Mouse (Mus musculus) natural killer cell, adult 2 months (primary cell): ENCODE measurements around the gene Nkd1.
A peak's percentile ranks its signal among the peaks of the same experiment; 100 is the strongest.

Experiments
- DNase-seq, 2 experiments: peaks; one replicate each; pipeline ENCODE4 v3.0.0; 2022; ENCODE audit warnings: low spot score in 2 of 2

Gene Nkd1

GRCm38 (mm10) chr8:88572941-88573645 lies 51.9 kb downstream of the Nkd1 start:
- no peak for DNase-seq

GRCm38 (mm10) chr8:88574975-88575374 lies 53.8 kb downstream of the Nkd1 start:
- DNase-seq, result no peak

GRCm38 (mm10) chr8:88576351-88577142 lies 55.4 kb downstream of the Nkd1 start:
- DNase-seq, result no peak

GRCm38 (mm10) chr8:88577666-88578065 lies 56.5 kb downstream of the Nkd1 start:
- no peak for DNase-seq

DNA sequence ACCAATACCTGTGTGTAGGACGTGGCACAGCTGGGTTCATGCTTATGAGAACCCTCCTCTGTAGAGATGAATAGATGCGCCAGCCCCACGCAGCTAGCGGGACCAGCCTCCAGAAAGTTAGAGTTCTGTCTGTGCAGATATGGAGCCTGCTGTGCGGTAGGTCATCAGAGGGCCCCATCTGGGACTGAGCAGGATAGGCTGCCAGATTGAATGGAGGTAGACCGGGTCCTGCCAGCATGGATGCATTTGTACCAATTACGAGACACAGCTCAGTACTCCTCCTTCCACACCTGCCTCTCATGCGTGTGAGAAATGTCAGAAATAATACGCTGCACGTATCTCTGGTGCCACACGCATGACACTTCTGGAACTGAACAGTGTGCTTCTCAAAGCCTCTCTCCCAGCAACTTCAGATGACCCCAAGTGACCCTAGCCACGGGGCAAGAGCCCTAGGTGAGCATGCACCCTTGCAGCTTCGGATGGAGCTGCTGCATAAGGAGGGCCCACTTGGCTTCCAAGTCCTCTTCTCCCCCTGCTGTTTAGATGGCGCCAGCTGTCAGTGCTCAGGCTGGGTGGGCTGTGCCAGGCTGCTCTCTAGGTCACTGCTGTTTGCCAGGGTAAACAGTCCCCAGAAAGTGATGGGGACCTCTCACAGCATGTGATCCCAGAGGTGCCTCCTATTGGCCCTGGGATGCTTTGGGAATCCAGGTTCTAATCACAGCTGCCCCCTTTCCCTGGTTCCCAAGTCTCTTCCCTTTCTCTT lies 57.4 kb downstream of the Nkd1 start:
- DNase-seq, result no peak

- DNase-seq, result no peak
These were observed 58.1 kb downstream of the Nkd1 start for GRCm38 (mm10) chr8:88579246-88579645.

GRCm38 (mm10) chr8:88579668-88580330 lies 58.6 kb downstream of the Nkd1 start:
- DNase-seq, result no peak

DNA sequence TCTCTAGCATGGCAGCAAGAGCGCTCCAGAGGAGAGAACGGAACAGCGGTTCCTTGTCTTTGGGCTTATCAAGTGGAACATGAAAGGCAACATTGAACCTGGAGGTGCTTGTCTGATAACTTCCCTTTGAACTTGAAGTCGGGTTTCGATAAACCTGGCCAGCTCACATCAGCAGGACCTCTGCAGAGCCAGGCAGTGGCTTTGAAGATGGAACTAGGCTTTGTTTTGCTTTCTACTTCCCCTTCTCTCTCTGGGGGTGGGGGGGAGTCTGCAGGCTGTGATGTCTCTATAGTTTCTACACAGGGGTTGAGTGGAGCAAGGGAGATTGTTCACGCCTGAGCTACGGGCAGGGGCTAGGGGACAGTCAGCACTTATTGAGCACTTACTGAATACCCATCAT lies 59.6 kb downstream of the Nkd1 start:
- DNase-seq, result peak in 1 of 2 experiments; percentile 39

- no peak for DNase-seq
These were observed 62.7 kb downstream of the Nkd1 start for GRCm38 (mm10) chr8:88583863-88584262.

- DNase-seq, result no peak
These were observed 67.2 kb downstream of the Nkd1 start for GRCm38 (mm10) chr8:88588205-88588889.

DNA sequence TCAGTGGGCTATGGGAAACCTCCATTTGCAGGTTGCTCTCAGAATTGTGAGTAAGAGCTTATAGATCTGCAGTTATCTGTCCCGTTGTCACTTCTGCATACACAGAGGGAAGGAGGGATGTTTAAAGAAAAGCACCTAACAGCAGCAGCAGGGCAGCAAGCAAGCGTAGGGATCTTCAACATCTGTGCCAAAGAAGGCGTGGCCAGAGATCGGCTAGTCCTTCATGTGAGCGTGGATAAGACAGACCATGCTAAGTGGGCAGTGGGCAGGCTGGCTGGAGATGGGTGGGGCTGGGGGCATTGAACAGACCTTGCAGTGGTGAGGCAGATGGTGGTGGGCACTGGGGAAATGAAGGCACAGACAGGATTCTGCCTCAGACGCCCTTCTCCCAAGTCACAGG lies 69.1 kb downstream of the Nkd1 start:
- DNase-seq, result no peak

DNA sequence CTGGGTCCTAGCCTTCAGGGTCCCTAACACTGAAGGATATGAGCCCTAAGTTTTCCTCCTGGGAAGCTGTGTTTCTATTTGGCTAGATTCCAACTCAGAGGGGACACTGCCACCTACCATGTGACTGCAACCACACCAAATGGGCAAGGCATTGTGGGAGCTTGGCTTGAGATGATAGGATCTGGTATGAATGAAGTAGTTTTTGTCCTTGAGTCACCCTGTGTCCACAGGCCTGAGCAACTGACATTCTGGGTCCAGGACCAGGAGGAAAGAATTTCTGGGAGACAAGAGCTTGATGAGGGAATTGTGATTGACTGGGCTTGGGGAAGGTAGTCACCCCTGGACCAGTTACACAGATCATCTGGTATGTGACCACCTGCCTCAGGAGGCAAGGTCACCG lies 72.8 kb downstream of the Nkd1 start:
- DNase-seq, result no peak

GRCm38 (mm10) chr8:88596042-88596441 lies 74.9 kb downstream of the Nkd1 start:
- DNase-seq, result no peak

GRCm38 (mm10) chr8:88598578-88598977 lies 77.4 kb downstream of the Nkd1 start:
- DNase-seq, result no peak

DNA sequence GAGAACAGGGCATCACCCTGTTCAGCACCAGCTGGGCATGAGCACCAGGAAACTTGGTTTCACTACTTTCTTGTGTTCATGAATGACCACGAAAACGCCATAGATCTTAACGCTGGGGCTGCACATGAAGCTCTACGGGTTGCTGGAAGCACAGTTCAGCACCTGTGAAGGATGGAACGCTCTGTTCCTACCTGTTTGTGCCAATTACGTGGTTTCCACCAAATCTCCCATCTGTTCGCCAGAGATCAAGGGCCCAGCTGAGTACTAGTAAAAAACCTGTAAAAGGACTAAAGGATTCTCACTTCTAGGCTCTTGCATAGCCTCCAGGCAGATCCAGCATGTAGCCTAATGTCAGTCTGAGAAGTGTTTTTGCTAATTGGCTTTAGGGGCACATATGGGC lies 78.3 kb downstream of the Nkd1 start:
- DNase-seq, result no peak

- no peak for DNase-seq
These were observed 82.4 kb downstream of the Nkd1 start for GRCm38 (mm10) chr8:88603446-88603989.

- no peak for DNase-seq
These were observed 83.2 kb downstream of the Nkd1 start for GRCm38 (mm10) chr8:88604065-88605038.

GRCm38 (mm10) chr8:88605361-88606040 lies 84.3 kb downstream of the Nkd1 start:
- DNase-seq, result no peak

DNA sequence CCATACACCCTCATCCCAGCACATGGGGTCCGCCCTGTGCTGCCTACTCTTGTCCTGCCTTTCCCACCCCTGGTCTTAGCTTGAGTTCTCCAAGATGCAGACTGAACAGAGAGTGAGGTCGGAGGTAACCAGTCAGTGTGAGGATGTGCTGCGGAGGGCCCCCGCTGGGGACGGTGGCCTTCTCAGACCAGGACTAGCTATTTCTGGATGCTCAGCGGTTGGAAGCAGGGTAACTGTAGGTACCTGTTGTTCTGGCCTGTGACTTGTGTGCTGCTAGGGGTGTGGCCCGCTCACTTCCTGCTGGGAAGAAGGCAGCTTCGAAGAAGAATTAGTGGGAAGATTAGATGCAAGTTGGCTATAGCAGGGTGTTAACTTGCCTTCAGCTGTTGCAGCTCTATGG lies 87.9 kb downstream of the Nkd1 start:
- no peak for DNase-seq
